8 mouse cellular contexts compared by ENCODE assay signal in the genomic region with DNA sequence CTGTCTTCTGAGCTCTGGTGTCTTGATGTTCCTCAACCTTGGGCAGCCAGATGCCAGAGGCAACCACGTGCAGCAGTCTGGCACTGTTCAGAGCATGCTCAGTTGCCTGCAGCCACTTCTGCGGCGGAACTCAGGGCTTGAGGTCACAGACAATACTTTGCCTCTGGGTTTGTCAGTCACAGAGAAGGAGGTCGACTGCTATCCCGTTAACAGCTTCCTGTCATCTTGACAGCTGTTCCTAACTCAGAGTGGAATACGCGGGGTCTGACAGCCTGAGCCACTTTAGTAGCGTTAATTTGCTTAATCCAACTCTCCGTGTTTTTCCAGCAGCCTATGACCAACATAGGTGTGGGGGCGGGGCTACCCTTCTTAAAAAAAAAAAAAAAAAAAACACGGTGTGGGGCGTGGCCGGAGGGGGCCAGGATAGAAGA. TPM values are rescaled to one million over a fixed set of nuclear protein-coding genes. Genes with fewer than 3 reads are reported as not detected.
DNase-seq lines count a peak whose midpoint lies in the region; ATAC-seq and TF ChIP-seq lines count a peak whose summit lies in the region.

No protein-coding gene starts in this region.

- peaks cover 16% of the 10 kb centered on the region for H3K4me1 ChIP-seq in hindbrain, embryonic 13.5 days (replicated peaks)
- 0 out of 2 replicates have a peak, but pooled peaks cover 3% of the 10 kb centered on the region for H3K4me1 ChIP-seq in lung, postnatal 0 days (ENCODE audit: insufficient read depth, low read depth, low read length)

- no peak for TF ChIP-seq CTCF in lung, postnatal 0 days (IDR thresholded peaks at IDR 0.05)

- no peak for TF ChIP-seq EP300 in lung, postnatal 0 days (IDR thresholded peaks at IDR 0.05)

- DNase-seq in ZHBTc4 (ENCODE audit: low read depth, low spot score), result peak; percentile 86
- DNase-seq in cerebellum, postnatal 14 days, result peak; percentile 84 to 86
- DNase-seq in frontal cortex, postnatal 25 days (ENCODE audit: low spot score in 2 of 2), result peak; percentile 66 to 67
- DNase-seq in layer of hippocampus, postnatal 14 days (ENCODE audit: low spot score in 2 of 2), result peak; percentile 82 to 89
- peak; percentile 81 for DNase-seq in lung, postnatal 0 days (ENCODE audit: low spot score)
- peak; percentile 57 for DNase-seq in ovary, postnatal 14 days (ENCODE audit: low spot score)
- peak; percentile 64 for DNase-seq in urinary bladder, postnatal 25 days (ENCODE audit: low spot score)

- peak overlapping the region; percentile 51; the same call in 1 of the 2 replicates for H3K9ac ChIP-seq in hindbrain, embryonic 13.5 days
- H3K9ac ChIP-seq in lung, postnatal 0 days (replicated peaks; ENCODE audit: low read depth), result no peak overlapping the region

- H3K9me3 ChIP-seq in hindbrain, embryonic 13.5 days, result no peaks in the 10 kb centered on the region
- H3K9me3 ChIP-seq in lung, postnatal 0 days (ENCODE audit: low read length), result no peaks in the 10 kb centered on the region

- peak overlapping the region; percentile 68 for H3K4me3 ChIP-seq in hindbrain, embryonic 13.5 days
- peak overlapping the region; percentile 21; the same call in 1 of the 2 replicates for H3K4me3 ChIP-seq in lung, postnatal 0 days (ENCODE audit: low read depth, low read length)

- WGBS in hindbrain, embryonic 13.5 days, result under 1% methylated on average over 13 of the region's 13 CpGs
- 0% methylated on average over 13 of the region's 13 CpGs for WGBS in lung, postnatal 0 days

- no peak overlapping the region; the same call in 1 of the 2 replicates for H3K27ac ChIP-seq in hindbrain, embryonic 13.5 days
- H3K27ac ChIP-seq in lung, postnatal 0 days (ENCODE audit: low read length), result no peak overlapping the region

- H3K36me3 ChIP-seq in hindbrain, embryonic 13.5 days, result no peaks in the 10 kb centered on the region
- no peaks in the 10 kb centered on the region for H3K36me3 ChIP-seq in lung, postnatal 0 days (ENCODE audit: insufficient read depth, low read length)

- H3K27me3 ChIP-seq in hindbrain, embryonic 13.5 days, result peaks cover 16% of the 10 kb centered on the region
- no peaks in the 10 kb centered on the region for H3K27me3 ChIP-seq in lung, postnatal 0 days (replicated peaks; ENCODE audit: insufficient read depth, low read length)

- peak overlapping the region; percentile 98 for H3K4me2 ChIP-seq in hindbrain, embryonic 13.5 days
- H3K4me2 ChIP-seq in lung, postnatal 0 days (replicated peaks; ENCODE audit: low read depth, low read length), result peak overlapping the region; percentile 93

- ATAC-seq in hindbrain, embryonic 13.5 days (ENCODE audit: low FRiP score), result peak; percentile 37
- ATAC-seq in lung, postnatal 0 days, result no peak

RNA-seq across cellular contexts. Expression of gene Mfap3l, which starts 1.1 kb away (rescaled TPM):
- polyA plus RNA-seq in hindbrain, embryonic 13.5 days (2015; fragmentation: Nextera tagmentation; extraction: Ambion mirVana), result 1.7 and 2.4 TPM in 2 replicates
- total RNA-seq in layer of hippocampus, postnatal 14 days (2021), result 10 to 100 TPM; 44.7 to 45.9 TPM
- 3.7 and 4.0 TPM in 2 replicates for polyA plus RNA-seq in lung, postnatal 0 days (2015; fragmentation: Nextera tagmentation; extraction: Ambion mirVana)
